Mouse (Mus musculus) ovary, postnatal 14 days (tissue): ENCODE measurements at regions not wholly inside any gene's neighbourhood (a gene's known extent, or its start where the extent isn't known, plus 50 kb on each side); places are given as distances from the start of the nearest gene placed in this dataset.
A peak's percentile ranks its signal among the peaks of the same experiment; 100 is the strongest.

ENCODE experiments used
- DNase-seq: peaks from one replicate; pipeline ENCODE4 v3.0.0; 2022; ENCODE audit warnings: low spot score

GRCm38 (mm10) chr8:35877581-35877980 lies 112.0 kb downstream of the Gm19410 start:
- no peak for DNase-seq

- no peak for DNase-seq
These were observed 116.2 kb downstream of the Gm19410 start for GRCm38 (mm10) chr8:35881810-35882209.

- no peak for DNase-seq
These were observed 117.3 kb downstream of the Gm19410 start for GRCm38 (mm10) chr8:35882638-35883455.

DNA sequence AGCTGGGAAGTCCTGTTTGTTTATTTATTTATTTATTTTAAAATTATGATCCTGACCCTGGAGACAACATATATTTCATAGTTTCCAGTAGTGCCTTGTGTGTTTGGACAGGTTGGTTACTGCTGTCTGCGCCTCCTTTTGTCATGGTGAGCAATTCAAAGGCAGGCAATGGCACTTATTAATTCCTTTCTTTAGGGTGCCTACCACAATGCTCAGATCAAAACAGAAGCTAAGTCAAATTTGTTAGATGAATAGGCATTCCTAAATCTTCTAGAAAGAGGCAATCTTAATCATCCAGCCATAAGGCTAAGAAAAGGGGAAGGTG lies 117.8 kb downstream of the Gm19410 start:
- no peak for DNase-seq

GRCm38 (mm10) chr8:35884545-35884944 lies 119.0 kb downstream of the Gm19410 start:
- no peak for DNase-seq

DNA sequence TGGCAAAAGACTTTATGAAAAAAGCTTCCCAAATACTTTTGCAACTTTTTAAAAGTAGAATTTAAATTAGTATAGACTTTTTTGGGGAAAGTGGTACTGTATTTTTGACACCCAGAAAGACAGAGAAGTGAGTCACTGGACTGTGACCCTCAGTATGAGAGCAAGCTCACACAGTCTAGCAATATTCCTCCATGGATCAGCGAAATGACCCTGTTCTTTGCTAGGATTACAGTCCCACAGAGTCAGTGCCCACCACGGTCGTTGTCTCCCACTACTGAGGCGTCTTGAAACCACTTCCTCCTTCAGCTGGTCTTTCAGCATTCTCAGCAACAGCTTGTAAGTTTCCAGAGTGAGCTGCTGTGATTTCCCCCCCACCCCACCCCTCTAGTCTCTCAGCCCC lies 124.5 kb downstream of the Gm19410 start:
- DNase-seq: no peak

- DNase-seq: no peak
These were observed 126.2 kb downstream of the Gm19410 start for GRCm38 (mm10) chr8:35891769-35892168.

- DNase-seq: no peak
These were observed 132.9 kb downstream of the Gm19410 start for GRCm38 (mm10) chr8:35898493-35898892.

GRCm38 (mm10) chr8:35901490-35901889 lies 135.9 kb downstream of the Gm19410 start:
- DNase-seq: no peak

GRCm38 (mm10) chr8:35904711-35905450 lies 139.3 kb downstream of the Gm19410 start:
- no peak for DNase-seq

DNA sequence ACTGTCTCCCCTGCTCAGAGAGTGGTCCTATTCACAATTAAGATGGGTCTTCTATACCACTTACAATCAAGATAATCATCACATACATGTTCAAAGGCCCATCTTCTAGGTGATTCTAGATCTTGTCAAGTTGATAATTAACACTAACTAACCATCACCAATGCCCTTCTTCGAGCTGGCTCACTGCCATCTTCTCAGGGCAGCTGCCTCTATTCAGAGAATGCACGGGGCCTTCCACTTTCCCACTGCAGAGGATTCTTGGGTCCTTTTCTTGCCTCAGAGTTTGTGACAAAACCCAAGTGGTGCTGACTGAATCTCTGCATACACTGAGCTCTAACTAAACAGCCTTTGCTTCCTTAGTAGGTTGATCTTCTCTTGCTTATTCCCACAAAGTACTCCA lies 142.4 kb downstream of the Gm19410 start:
- DNase-seq: no peak

DNA sequence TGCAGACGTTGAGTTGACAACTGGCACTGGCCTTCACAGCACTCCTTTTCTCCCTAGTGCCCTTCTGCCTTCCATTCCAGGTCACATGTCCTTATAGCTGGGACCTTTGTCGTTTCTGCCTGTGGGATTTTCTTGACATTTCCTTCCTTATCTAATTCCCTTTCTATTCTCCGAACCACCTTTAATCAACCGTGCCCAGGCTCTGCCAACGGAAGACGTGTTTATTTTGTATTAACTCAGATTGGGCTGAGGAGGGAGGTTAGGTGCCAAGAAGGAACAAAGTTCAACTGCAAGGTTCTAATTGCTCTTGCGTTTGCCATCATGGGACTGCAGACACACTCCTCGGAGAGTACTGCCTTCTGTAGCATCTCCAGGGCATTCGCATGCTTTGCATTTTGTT lies 146.7 kb downstream of the Gm19410 start:
- no peak for DNase-seq

DNA sequence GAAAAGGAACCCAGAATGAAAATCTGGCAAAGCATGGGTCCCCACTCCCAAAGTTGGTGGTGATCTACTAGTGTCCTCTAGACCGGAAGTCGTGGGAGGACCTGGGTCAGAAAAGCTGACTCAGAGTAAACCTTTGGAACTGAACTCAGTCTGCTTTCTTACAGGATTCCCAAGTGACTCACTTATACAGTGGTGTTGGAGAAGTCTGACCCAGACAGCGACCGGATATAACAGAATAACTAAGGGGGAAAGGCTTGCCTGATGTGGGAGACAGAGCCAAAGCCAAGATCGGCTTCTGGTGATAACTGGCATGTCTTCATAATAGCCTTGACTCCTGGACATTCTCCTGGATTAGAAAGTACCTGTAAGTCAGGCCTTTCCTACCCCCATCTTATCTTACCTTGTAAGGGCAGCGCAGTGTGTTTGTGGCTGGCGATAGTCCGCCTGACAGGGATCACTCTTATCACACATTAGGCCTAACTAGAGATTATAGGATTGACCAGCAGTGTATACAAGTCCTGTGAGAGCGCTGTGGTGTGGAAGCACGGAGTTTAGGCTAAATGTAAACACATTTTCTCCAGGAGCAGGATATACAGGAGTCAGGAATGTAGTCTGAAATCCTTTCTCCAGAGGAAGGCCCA lies 150.4 kb downstream of the Gm19410 start:
- no peak for DNase-seq

DNA sequence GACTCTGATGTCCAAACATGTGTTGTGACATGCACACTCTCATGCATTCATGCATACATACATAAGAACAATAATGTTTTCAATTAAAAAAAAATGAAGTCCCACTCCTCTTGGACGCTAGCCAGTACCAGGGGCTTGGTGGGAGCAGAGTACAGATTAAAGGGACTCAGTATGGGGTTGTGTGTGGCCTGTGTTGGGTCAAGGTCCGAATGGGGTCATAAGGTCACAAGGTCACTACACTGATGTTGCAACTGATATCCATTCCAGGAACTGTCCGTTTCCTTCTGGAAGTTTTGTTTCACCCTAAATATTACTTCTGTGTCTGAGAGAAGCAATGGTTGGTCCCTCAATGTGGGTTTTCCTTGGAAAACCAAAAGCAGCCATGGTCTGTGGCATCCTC lies 152.0 kb downstream of the Gm19410 start:
- no peak for DNase-seq

DNA sequence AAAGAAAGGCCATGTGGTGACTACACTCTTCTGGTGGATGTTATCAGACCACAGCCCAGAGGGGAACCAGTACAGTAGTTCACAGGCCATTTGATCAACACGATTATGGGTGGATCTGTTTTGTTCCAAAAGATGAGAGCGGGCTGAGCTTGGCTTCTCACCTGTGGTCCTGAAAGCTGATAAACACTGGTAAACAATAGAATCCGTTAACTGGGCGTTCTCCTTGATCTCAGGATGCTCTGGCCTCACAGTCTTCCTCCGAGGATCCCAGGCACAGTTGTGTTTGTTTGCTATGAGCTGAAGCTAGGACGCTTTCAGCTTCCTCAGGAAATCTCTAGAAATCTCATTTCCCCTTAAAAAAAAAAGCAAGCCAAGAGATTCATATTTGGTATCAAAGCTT lies 153.9 kb downstream of the Gm19410 start:
- DNase-seq: no peak

GRCm38 (mm10) chr8:35919859-35920675 lies 154.5 kb downstream of the Gm19410 start:
- DNase-seq: no peak

DNA sequence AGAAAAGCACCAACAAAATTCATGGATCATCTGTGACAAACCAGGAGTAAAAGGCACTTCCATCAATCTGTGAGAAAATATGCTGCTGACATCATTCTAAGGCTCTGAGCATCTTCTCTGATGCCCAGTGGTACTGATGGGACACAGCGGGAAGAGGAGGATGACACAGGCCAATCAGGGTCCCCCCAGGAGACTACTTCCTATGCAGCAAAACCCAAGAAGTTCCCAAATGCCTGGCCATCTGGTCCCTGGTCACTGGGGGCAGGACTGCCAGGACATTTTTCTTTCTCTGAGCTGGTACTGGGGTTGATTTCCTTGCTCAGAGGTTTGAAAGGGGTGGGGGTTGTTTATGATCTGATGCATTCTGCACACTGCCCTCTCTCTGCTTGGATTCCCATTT lies 158.4 kb downstream of the Gm19410 start:
- DNase-seq: no peak

DNA sequence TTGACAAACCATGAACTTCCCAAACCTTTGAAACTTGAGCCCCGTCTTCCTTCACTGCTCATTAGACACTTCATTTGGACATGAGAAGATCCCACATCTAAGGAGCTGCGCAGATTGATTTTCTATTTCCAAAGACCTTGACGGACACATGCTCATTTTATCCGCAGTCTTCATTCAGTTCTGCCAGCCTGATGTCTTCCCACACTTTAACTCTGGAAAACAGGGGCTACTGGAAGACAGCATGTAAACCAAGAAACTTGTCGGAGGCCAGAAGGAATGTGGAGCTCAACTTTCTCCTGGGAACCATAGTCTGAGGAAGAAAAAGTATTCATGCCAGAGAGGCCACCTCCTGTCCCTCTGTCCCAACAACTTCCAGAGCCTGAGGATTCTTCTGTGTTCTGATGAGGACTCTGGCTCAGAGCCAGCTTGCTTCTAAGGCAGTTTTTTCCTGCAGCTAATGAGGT lies 161.8 kb downstream of the Gm19410 start:
- DNase-seq: no peak

DNA sequence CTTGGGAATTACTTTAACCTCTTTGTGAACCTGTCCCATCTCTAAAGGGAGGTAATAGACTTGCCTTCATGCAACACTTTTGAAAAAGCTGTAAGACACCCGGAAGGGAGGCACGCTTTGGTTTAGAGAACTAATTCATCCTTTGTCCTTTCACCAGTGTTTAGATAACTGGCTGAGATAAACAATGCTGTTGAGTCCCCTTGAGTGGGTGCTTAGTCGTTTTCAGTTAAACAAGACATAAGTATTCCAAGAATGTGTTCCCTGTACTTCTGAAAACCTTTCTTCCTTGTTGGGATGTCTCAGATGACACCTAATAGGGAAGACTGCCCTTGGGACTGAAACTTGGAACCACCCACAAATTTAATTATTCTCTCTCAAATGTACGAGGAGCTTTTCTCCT lies 164.7 kb downstream of the Gm19410 start:
- DNase-seq: no peak

DNA sequence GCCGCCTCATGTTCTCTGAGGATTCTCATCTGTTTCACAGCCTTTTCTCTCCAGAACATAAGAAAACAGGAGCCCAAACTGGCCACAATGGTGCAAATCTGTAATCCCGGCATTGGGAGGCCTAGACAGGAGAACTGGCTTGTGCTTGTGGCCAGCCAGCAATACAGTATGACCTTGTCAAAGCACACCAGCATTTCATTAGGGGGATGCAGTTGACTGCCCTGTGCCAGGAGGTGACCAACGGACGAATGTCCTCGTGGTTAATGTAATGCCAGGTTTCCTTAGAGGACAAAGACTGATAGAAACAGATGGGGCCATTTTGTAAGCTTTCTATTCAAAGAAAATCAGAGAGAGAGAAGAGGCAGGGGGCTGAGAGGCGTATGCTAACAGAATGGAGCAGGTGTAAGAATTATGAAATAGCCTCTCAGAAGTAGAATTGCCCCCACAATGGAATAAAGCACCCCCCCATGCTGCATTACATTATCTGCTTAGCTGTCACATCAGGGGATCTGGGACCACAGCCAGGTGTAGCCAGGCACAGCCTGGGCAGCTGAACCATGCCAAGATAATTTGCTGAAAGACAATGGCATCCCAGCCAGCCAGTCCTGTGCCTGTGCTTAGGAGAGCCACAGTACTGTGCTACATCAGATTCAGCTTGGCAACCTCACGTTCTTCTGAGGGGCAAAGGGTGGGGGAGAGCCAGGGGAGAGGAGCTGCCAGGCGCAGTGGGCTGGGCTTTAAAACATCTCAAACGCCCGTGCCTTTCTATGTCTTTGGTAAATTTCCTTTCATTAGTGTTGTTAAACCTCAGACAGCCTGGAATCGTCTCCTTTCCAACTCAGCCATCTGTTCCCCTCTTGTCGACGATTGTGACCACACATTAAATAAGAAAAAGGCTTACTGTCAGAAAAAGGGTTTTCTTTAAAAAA lies 167.9 kb downstream of the Gm19410 start:
- peak; percentile 18 for DNase-seq

- DNase-seq: no peak
These were observed 168.6 kb downstream of the Gm19410 start for GRCm38 (mm10) chr8:35934115-35934607.
